Mouse (Mus musculus) intestine, embryonic 15.5 days (tissue): ENCODE measurements around the gene Sp2. TPM values are rescaled to one million over a fixed set of nuclear protein-coding genes. Genes with fewer than 3 reads are reported as not detected.

Experiments
- ATAC-seq: fragments of 200-750 bp; cut with Nextera tagmentation; 2 replicates; pipeline ENCODE4 v1.8.0; 2017; ENCODE audit warnings: moderate TSS enrichment, moderate library complexity
- H3K27ac ChIP-seq: fragments of 300-500 bp; sonication (generic); 2 replicates; pipeline ENCODE4 v1.5.1; 2015; ENCODE audit warnings: mild to moderate bottlenecking, inconsistent platforms
- H3K27me3 ChIP-seq: fragments of 300-500 bp; sonication (generic); replicated peaks from 2 replicates; pipeline ENCODE4 v1.6.1; 2015; ENCODE audit warnings: inconsistent platforms
- H3K36me3 ChIP-seq: fragments of 300-500 bp; sonication (generic); 2 replicates; pipeline ENCODE4 v1.6.1; 2015; ENCODE audit warnings: inconsistent platforms
- H3K4me1 ChIP-seq: fragments of 300-500 bp; sonication (generic); replicated peaks from 2 replicates; pipeline ENCODE4 v1.6.1; 2015; ENCODE audit warnings: inconsistent platforms
- H3K4me2 ChIP-seq: fragments of 300-500 bp; sonication (generic); replicated peaks from 2 replicates; pipeline ENCODE4 v1.6.1; 2015; ENCODE audit warnings: mild to moderate bottlenecking, inconsistent platforms
- H3K4me3 ChIP-seq: fragments of 300-500 bp; sonication (generic); replicated peaks from 2 replicates; pipeline ENCODE4 v1.5.1; 2015; ENCODE audit warnings: inconsistent platforms
- H3K9ac ChIP-seq: fragments of 300-500 bp; sonication (generic); 2 replicates; pipeline ENCODE4 v1.6.1; 2015; ENCODE audit warnings: inconsistent platforms
- H3K9me3 ChIP-seq: fragments of 300-500 bp; sonication (generic); 2 replicates; pipeline ENCODE4 v1.6.1; 2016; ENCODE audit warnings: inconsistent platforms
- WGBS: fragments of 180-500 bp; shearing (Covaris S2); methylation state at CpG from one replicate; pipeline ENCODE4 v1.1.7; 2015; 5-methylcytosine and 5-hydroxymethylcytosine counted together
- polyA plus RNA-seq: library from polyadenylated mRNA; unstranded; fragments of >200 nt; fragmentation: Nextera tagmentation; extraction: Ambion mirVana; gene quantifications from 2 replicates; pipeline ENCODE4 v1.2.1, GENCODE M21; 2015

Sp2 gene
- polyA plus RNA-seq, 1 experiment from 2014 or later: 15.1 TPM

DNA sequence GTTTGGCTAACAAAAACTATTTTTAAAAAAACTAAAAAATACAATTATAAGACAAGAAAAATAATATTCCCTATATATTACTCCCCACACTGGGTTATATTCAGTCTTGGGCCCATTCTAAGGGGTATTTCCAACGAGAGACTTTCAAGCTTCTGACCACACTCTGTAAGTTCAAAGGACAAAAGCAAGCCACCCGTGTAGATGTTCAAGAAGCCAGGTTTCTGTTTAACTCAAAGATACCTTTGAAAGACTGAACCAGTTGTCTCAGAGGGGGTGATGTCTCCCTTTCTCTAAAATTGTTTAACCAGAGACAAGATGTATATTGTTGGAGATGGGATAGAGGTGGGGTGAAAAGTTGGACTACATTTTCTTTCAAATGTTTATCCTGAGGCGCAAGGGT lies 16.6 kb downstream of the Sp2 start:
- Histone ChIP-seq H3K4me1 (peaks cover 30% of the 10 kb centered on the region), H3K4me3 (no peak overlapping the region), H3K36me3 (peaks cover 4% of the 10 kb centered on the region; the same call in 1 of the 2 replicates), H3K9ac (no peak overlapping the region), H3K9me3 (no peaks in the 10 kb centered on the region), H3K4me2 (no peak overlapping the region), H3K27ac (no peak overlapping the region), H3K27me3 (no peaks in the 10 kb centered on the region)
- 83% methylated on average over 3 of the region's 3 CpGs for WGBS
- ATAC-seq: no peak

- H3K27me3 ChIP-seq: no peaks in the 10 kb centered on the region
- peaks cover 24% of the 10 kb centered on the region for H3K36me3 ChIP-seq
- H3K9me3 ChIP-seq: no peaks in the 10 kb centered on the region
- H3K4me1 ChIP-seq: peaks cover 10% of the 10 kb centered on the region
- H3K4me2 ChIP-seq: no peak overlapping the region
- no peak overlapping the region for H3K9ac ChIP-seq
- H3K4me3 ChIP-seq: no peak overlapping the region
- peak; percentile 77 for ATAC-seq
- H3K27ac ChIP-seq: no peak overlapping the region
- 11% methylated on average over 8 of the region's 8 CpGs for WGBS
Observed at GRCm38 (mm10) chr11:96963580-96963979, 19.2 kb downstream of the Sp2 start.

DNA sequence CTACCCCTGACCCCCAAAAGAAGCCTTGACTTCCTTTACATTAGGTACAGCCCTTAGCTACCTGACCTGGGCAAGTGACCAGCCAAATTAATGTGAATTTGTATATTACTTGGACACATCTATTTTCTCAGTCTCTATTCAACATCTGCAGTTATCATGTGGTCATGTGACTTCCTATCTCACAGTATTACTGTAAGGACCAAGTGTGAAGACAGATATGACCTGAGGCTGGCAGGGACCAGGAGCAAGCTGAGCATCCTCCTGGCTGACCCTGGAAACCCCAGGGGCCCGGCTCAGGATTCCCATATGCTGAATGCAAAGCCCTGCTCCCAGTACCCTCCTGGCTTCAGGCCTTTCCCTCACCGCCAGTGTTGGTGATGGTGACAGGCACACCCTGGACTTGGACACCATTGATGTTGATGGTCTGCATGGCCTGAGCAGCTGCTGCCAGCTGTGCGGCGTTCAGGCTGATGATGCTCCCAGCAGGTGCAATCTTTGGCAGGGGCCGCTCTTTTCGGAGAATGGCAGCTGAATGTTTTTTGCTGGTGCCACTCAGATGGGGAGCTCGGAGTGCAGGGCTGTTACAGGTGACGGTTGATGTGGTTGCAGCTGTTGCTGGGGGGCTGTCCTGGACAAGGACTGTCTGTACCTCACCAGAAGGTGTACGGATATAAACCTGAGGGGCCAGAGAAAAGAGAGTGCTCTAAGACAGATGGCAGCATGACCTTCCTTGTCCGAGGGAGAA lies 25.5 kb downstream of the Sp2 start:
- WGBS: 88% methylated on average over 10 of the region's 10 CpGs
- H3K4me2 ChIP-seq: no peak overlapping the region
- H3K4me1 ChIP-seq: no peaks in the 10 kb centered on the region
- no peak overlapping the region for H3K27ac ChIP-seq
- no peaks in the 10 kb centered on the region for H3K27me3 ChIP-seq
- no peaks in the 10 kb centered on the region for H3K9me3 ChIP-seq
- H3K4me3 ChIP-seq: no peak overlapping the region
- no peak overlapping the region for H3K9ac ChIP-seq
- peaks cover 62% of the 10 kb centered on the region for H3K36me3 ChIP-seq
- ATAC-seq: no peak

- no peak overlapping the region for H3K4me2 ChIP-seq
- peak; percentile 80 for ATAC-seq
- WGBS: 52% methylated on average over 20 of the region's 20 CpGs
- no peaks in the 10 kb centered on the region for H3K27me3 ChIP-seq
- H3K36me3 ChIP-seq: peaks cover 66% of the 10 kb centered on the region
- H3K9me3 ChIP-seq: no peaks in the 10 kb centered on the region
- H3K4me3 ChIP-seq: no peak overlapping the region
- no peak overlapping the region for H3K9ac ChIP-seq
- no peaks in the 10 kb centered on the region for H3K4me1 ChIP-seq
- H3K27ac ChIP-seq: no peak overlapping the region
Observed at GRCm38 (mm10) chr11:96956009-96956724, 26.6 kb downstream of the Sp2 start.

- no peak overlapping the region for H3K9ac ChIP-seq
- ATAC-seq: no peak
- no peaks in the 10 kb centered on the region for H3K9me3 ChIP-seq
- H3K27ac ChIP-seq: no peak overlapping the region; the same call in 1 of the 2 replicates
- H3K4me3 ChIP-seq: no peak overlapping the region
- no peaks in the 10 kb centered on the region for H3K4me1 ChIP-seq
- no peak overlapping the region for H3K4me2 ChIP-seq
- no peaks in the 10 kb centered on the region for H3K27me3 ChIP-seq
- WGBS: 84% methylated on average over 4 of the region's 4 CpGs
- H3K36me3 ChIP-seq: peaks cover 58% of the 10 kb centered on the region
Observed at GRCm38 (mm10) chr11:96955094-96955493, 27.7 kb downstream of the Sp2 start.

GRCm38 (mm10) chr11:96952896-96953295 lies 29.9 kb downstream of the Sp2 start:
- H3K4me3 ChIP-seq: no peak overlapping the region
- H3K4me2 ChIP-seq: no peak overlapping the region
- WGBS: 71% methylated on average over 6 of the region's 6 CpGs
- no peaks in the 10 kb centered on the region; the same call in 1 of the 2 replicates for H3K4me1 ChIP-seq
- no peaks in the 10 kb centered on the region for H3K27me3 ChIP-seq
- H3K27ac ChIP-seq: no peak overlapping the region
- H3K9me3 ChIP-seq: no peaks in the 10 kb centered on the region
- no peak for ATAC-seq
- H3K36me3 ChIP-seq: peaks cover 55% of the 10 kb centered on the region
- no peak overlapping the region for H3K9ac ChIP-seq

GRCm38 (mm10) chr11:96952426-96952825 lies 30.3 kb downstream of the Sp2 start:
- peaks cover 52% of the 10 kb centered on the region for H3K36me3 ChIP-seq
- no peaks in the 10 kb centered on the region for H3K27me3 ChIP-seq
- H3K4me1 ChIP-seq: no peaks in the 10 kb centered on the region; the same call in 1 of the 2 replicates
- no peak overlapping the region for H3K9ac ChIP-seq
- ATAC-seq: no peak
- H3K4me3 ChIP-seq: no peak overlapping the region
- 77% methylated on average over 10 of the region's 10 CpGs for WGBS
- no peaks in the 10 kb centered on the region for H3K9me3 ChIP-seq
- no peak overlapping the region for H3K4me2 ChIP-seq
- no peak overlapping the region for H3K27ac ChIP-seq

- H3K9me3 ChIP-seq: no peaks in the 10 kb centered on the region
- no peak for ATAC-seq
- H3K27ac ChIP-seq: no peak overlapping the region
- WGBS: 96% methylated on average over 3 of the region's 3 CpGs
- H3K4me1 ChIP-seq: no peaks in the 10 kb centered on the region; the same call in 1 of the 2 replicates
- H3K27me3 ChIP-seq: no peaks in the 10 kb centered on the region
- H3K4me2 ChIP-seq: no peak overlapping the region
- no peak overlapping the region for H3K4me3 ChIP-seq
- no peak overlapping the region for H3K9ac ChIP-seq
- peaks cover 40% of the 10 kb centered on the region for H3K36me3 ChIP-seq
Observed at GRCm38 (mm10) chr11:96950767-96951166, 32.0 kb downstream of the Sp2 start.

GRCm38 (mm10) chr11:96947849-96948248 lies 34.9 kb downstream of the Sp2 start:
- no peaks in the 10 kb centered on the region for H3K27me3 ChIP-seq
- H3K9ac ChIP-seq: no peak overlapping the region
- H3K4me1 ChIP-seq: peaks cover 10% of the 10 kb centered on the region
- no peaks in the 10 kb centered on the region for H3K9me3 ChIP-seq
- H3K4me3 ChIP-seq: no peak overlapping the region
- no peak overlapping the region for H3K4me2 ChIP-seq
- peak; percentile 40; the same call in 1 of the 2 replicates for ATAC-seq
- no peak overlapping the region for H3K27ac ChIP-seq
- WGBS: 79% methylated on average over 4 of the region's 4 CpGs
- peaks cover 20% of the 10 kb centered on the region for H3K36me3 ChIP-seq

GRCm38 (mm10) chr11:96946498-96946897 lies 36.3 kb downstream of the Sp2 start:
- Histone ChIP-seq H3K4me1 (peaks cover 10% of the 10 kb centered on the region), H3K4me2 (no peak overlapping the region), H3K4me3 (no peak overlapping the region), H3K9ac (no peak overlapping the region), H3K36me3 (peaks cover 9% of the 10 kb centered on the region; the same call in 1 of the 2 replicates), H3K27ac (no peak overlapping the region), H3K27me3 (no peaks in the 10 kb centered on the region), H3K9me3 (no peaks in the 10 kb centered on the region)
- WGBS: 85% methylated on average over 9 of the region's 9 CpGs
- no peak for ATAC-seq

GRCm38 (mm10) chr11:96944844-96945580 lies 37.7 kb downstream of the Sp2 start:
- Histone ChIP-seq H3K27ac (no peak overlapping the region), H3K36me3 (peaks cover 8% of the 10 kb centered on the region; the same call in 1 of the 2 replicates), H3K4me3 (peak overlapping the region; percentile 51), H3K4me2 (peak overlapping the region; percentile 75), H3K9ac (peak overlapping the region; percentile 39), H3K27me3 (no peaks in the 10 kb centered on the region), H3K4me1 (peaks cover 10% of the 10 kb centered on the region), H3K9me3 (no peaks in the 10 kb centered on the region)
- 72% methylated on average over 14 of the region's 14 CpGs for WGBS
- no peak for ATAC-seq

DNA sequence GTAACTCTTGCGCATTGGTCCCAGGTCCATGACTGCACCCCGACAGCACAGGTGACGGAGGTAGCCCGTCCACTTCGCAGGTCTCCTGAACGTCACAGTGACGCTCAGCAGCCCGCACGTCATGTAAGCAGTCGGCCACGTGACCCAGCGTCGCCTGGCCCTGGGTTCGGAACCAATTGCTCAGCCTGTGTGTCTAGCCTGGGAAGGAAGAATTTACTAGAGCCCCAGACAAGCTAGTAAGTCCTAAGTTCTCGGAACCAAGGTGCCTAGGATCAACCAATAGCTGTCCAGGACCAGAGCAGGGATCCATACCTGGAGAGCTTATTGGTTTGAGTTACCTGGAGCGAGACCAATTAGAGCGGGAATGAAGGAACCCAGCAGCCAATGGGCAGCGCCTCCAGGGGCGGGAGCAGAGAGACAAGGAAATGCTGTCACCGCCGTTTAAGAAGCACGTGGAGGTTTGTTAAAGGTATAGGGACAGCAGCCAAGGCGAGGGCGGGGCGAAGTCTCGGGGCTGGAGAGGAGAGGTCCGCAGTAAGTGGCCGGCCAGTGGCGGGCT lies 38.9 kb downstream of the Sp2 start, which contains the start of gene Pnpo:
TSS of gene Pnpo (minus strand) at position 241 of the 559 bp plus-strand sequence.
- Histone ChIP-seq H3K9me3 (no peaks in the 10 kb centered on the region), H3K27me3 (no peaks in the 10 kb centered on the region), H3K36me3 (no peaks in the 10 kb centered on the region), H3K4me1 (peaks cover 15% of the 10 kb centered on the region), H3K4me3 (peak within 1 kb of the TSS; percentile 51), H3K27ac (peak within 1 kb of the TSS; percentile 42; the same call in 1 of the 2 replicates), H3K4me2 (peak within 1 kb of the TSS; percentile 75), H3K9ac (peak within 1 kb of the TSS; percentile 54)
- peak; percentile 94 for ATAC-seq
- WGBS: under 1% methylated on average over 29 of the region's 29 CpGs
